Comparison of ENCODE assay signal across 19 mouse cellular contexts in genomic region chr13:84760978-84761377, GRCm38 (mm10).
A peak's percentile ranks its signal among the peaks of the same experiment; 100 is the strongest.
DNase-seq lines count a peak whose midpoint lies in the region; ATAC-seq lines count a peak whose summit lies in the region.
"Had no signal": no experiment of that assay in that cellular context is flagged by ENCODE, and none has a peak within 500 bp of the region (broad histone marks: within the 10 kb centered on the region; RNA-seq: fewer than 3 reads in every experiment).

No protein-coding gene starts in this region.

- no peak overlapping the region for H3K4me2 ChIP-seq in midbrain, embryonic 14.5 days (ENCODE audit: low read length)
- H3K4me2 ChIP-seq in midbrain, embryonic 16.5 days (ENCODE audit: low read length) = no peak overlapping the region
- peak overlapping the region; percentile 13; the same call in 1 of the 2 replicates for H3K4me2 ChIP-seq in forebrain, embryonic 12.5 days
- H3K4me2 ChIP-seq: liver, embryonic 11.5 days; lung, embryonic 15.5 days; midbrain, embryonic 13.5 days; neural tube, embryonic 12.5 days had no signal

- no peak overlapping the region for H3K9ac ChIP-seq in midbrain, embryonic 14.5 days (replicated peaks; ENCODE audit: low read length)
- H3K9ac ChIP-seq in midbrain, embryonic 16.5 days (ENCODE audit: low read depth, low read length) = no peak overlapping the region
- no peak overlapping the region for H3K9ac ChIP-seq in forebrain, embryonic 12.5 days
- H3K9ac ChIP-seq: hindbrain, embryonic 15.5 days; lung, embryonic 15.5 days; midbrain, embryonic 13.5 days; neural tube, embryonic 12.5 days had no signal

- WGBS in midbrain, embryonic 14.5 days = 32% methylated on average over 8 of the region's 8 CpGs
- 37% methylated on average over 8 of the region's 8 CpGs for WGBS in midbrain, embryonic 16.5 days
- 31% methylated on average over 8 of the region's 8 CpGs for WGBS in forebrain, embryonic 12.5 days

- no peaks in the 10 kb centered on the region for H3K36me3 ChIP-seq in midbrain, embryonic 14.5 days (ENCODE audit: control insufficient read depth, insufficient read depth, low read length)
- H3K36me3 ChIP-seq in midbrain, embryonic 16.5 days (ENCODE audit: control insufficient read depth, insufficient read depth, low read length) = no peaks in the 10 kb centered on the region
- no peaks in the 10 kb centered on the region for H3K36me3 ChIP-seq in forebrain, embryonic 12.5 days (replicated peaks)
- H3K36me3 ChIP-seq: hindbrain, embryonic 15.5 days; lung, embryonic 15.5 days; midbrain, embryonic 13.5 days; neural tube, embryonic 12.5 days had no signal

- ATAC-seq in midbrain, embryonic 14.5 days (ENCODE audit: low FRiP score, low TSS enrichment) = no peak
- ATAC-seq in midbrain, embryonic 16.5 days = no peak
- no peak for ATAC-seq in forebrain, embryonic 12.5 days (ENCODE audit: low FRiP score)
- ATAC-seq: midbrain, embryonic 13.5 days had no signal

- H3K27ac ChIP-seq in midbrain, embryonic 14.5 days (replicated peaks; ENCODE audit: low read depth, low read length) = no peak overlapping the region
- H3K27ac ChIP-seq in midbrain, embryonic 16.5 days (ENCODE audit: low read length) = no peak overlapping the region
- no peak overlapping the region for H3K27ac ChIP-seq in forebrain, embryonic 12.5 days
- H3K27ac ChIP-seq: hindbrain, embryonic 15.5 days; lung, embryonic 15.5 days; midbrain, embryonic 13.5 days; neural tube, embryonic 12.5 days had no signal

- no peaks in the 10 kb centered on the region for H3K27me3 ChIP-seq in midbrain, embryonic 14.5 days (ENCODE audit: control insufficient read depth, insufficient read depth, low read length)
- no peaks in the 10 kb centered on the region for H3K27me3 ChIP-seq in midbrain, embryonic 16.5 days (ENCODE audit: control insufficient read depth, insufficient read depth, low read depth, low read length)
- H3K27me3 ChIP-seq in forebrain, embryonic 12.5 days = no peaks in the 10 kb centered on the region
- H3K27me3 ChIP-seq: hindbrain, embryonic 15.5 days; midbrain, embryonic 13.5 days; neural tube, embryonic 12.5 days had no signal

- H3K9me3 ChIP-seq in midbrain, embryonic 14.5 days (ENCODE audit: control insufficient read depth, low read length) = no peaks in the 10 kb centered on the region
- H3K9me3 ChIP-seq in midbrain, embryonic 16.5 days (replicated peaks; ENCODE audit: control insufficient read depth, low read length, poor library complexity, severe bottlenecking) = no peaks in the 10 kb centered on the region
- no peaks in the 10 kb centered on the region for H3K9me3 ChIP-seq in forebrain, embryonic 12.5 days
- H3K9me3 ChIP-seq: hindbrain, embryonic 15.5 days; lung, embryonic 15.5 days; midbrain, embryonic 13.5 days; neural tube, embryonic 12.5 days had no signal

- DNase-seq in cerebellum, postnatal 14 days = peak; percentile 62 to 68
- no peak for DNase-seq in cerebellum, postnatal 4 days (ENCODE audit: low spot score in 2 of 2)
- DNase-seq in midbrain, embryonic 14.5 days = peak; percentile 35
- peak; percentile 49 for DNase-seq in right cerebral cortex, postnatal 25 days
- no peak for DNase-seq in spleen, postnatal 14 days (ENCODE audit: low spot score in 2 of 2)
- no peak for DNase-seq in urinary bladder, postnatal 4 days (ENCODE audit: low spot score in 2 of 2)
- DNase-seq: B cell, adult 2 months; gastrocnemius, postnatal 10 days; heart, postnatal 10 days; kidney, adult 18-20 months; kidney, postnatal 36 days; thymus, postnatal 36 days had no signal

- H3K4me3 ChIP-seq in midbrain, embryonic 14.5 days (replicated peaks; ENCODE audit: low read depth, low read length) = no peak overlapping the region
- no peak overlapping the region for H3K4me3 ChIP-seq in midbrain, embryonic 16.5 days (ENCODE audit: low read depth, low read length)
- H3K4me3 ChIP-seq in forebrain, embryonic 12.5 days (replicated peaks) = no peak overlapping the region
- H3K4me3 ChIP-seq: hindbrain, embryonic 15.5 days; lung, embryonic 15.5 days; midbrain, embryonic 13.5 days; neural tube, embryonic 12.5 days had no signal

- H3K4me1 ChIP-seq in midbrain, embryonic 14.5 days (ENCODE audit: control insufficient read depth, insufficient read depth, low read length) = no peaks in the 10 kb centered on the region
- 0 out of 2 replicates have a peak, but pooled peaks cover 4% of the 10 kb centered on the region for H3K4me1 ChIP-seq in midbrain, embryonic 16.5 days (ENCODE audit: control insufficient read depth, insufficient read depth, low read length)
- peaks cover 13% of the 10 kb centered on the region for H3K4me1 ChIP-seq in forebrain, embryonic 12.5 days
- H3K4me1 ChIP-seq: lung, embryonic 15.5 days; neural tube, embryonic 12.5 days had no signal

Comparison
In these comparisons a context has a peak if more than half of its experiments do, and no peak if none do; other contexts are left out.
1. DNase-seq: peak in cerebellum, postnatal 14 days (2 of 2), midbrain, embryonic 14.5 days (single experiment) and right cerebral cortex, postnatal 25 days (single experiment); none in cerebellum, postnatal 4 days (0 of 2), spleen, postnatal 14 days (0 of 2) and urinary bladder, postnatal 4 days (0 of 2).